Mouse (Mus musculus) mouse trophoblast stem cell (cell line): ENCODE measurements around the gene Vmn2r56.
"Not testable (repeated sequence)": the region's sequence is repeated elsewhere in the genome, so short reads cannot be mapped to it uniquely, and the experiment has no call there.

Experiments used
- in situ Hi-C, 2 experiments: fragments of 300-500 bp; cut with MseI, MboI; formaldehyde crosslinking; loops; 2 replicates in 1 of 2; 3 replicates in 1 of 2; pipeline ENCODE4 v1.15.1; 2025

The Vmn2r56 gene

DNA sequence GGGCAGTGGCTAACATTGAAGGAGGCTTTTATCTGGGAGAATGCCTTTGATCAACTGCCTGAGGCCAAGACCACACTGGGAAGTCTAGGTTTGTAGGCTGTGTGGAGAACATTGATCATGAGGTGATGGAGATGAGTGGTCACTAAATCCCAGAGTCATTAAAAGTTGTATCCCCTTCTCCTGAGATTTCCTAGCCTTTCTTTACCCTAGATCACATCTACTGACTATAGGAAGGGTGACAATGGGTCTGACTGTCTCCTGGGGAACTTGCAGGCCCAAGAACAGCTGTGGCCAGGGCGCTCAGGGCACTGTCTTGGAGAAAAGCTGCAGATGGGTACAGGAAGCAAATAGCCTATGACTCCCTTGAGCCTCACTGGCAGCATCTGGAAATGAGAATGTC lies at the start of gene Vmn2r56:
Vmn2r56 (minus strand) TSS at position 101 of the 400 bp plus-strand sequence.
- in situ Hi-C loops, result loop anchor here in 1 of 2 experiments (5.0 to 25.0 kb wide), 2 partner anchors 47 to 727 kb away; partner anchors contain the start of gene Bsph1

GRCm38 (mm10) chr7:12780151-12780830 lies 45.5 kb upstream of the Vmn2r56 start:
- in situ Hi-C loops, result loop anchor here in 1 of 2 experiments (5.0 to 25.0 kb wide), 2 partner anchors 48 to 293 kb away; partner anchors contain the start of gene Zfp606

DNA sequence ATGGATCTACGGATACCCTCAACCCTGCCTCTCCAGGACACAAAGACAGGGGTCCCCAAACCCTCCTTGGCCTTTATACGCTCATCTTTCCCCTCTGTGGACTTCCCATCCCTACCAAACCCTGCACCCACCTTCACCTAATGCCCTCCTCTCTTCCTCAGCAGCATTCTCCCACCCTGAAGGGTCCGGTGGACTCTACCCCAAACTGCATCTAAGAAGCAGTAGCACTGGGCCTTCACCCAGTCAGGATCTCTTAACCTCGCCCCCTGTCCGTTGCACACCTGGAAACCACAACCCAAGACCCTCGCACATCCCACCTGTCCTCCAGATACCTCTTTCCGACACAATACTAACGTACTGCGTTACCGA lies 45.0 kb upstream of the Vmn2r56 start:
- in situ Hi-C loops, result loop anchor here (5.0 to 25.0 kb wide), 3 partner anchors 47 to 295 kb away; partner anchors contain the start of gene Zfp606 (in 1 of the 2)

DNA sequence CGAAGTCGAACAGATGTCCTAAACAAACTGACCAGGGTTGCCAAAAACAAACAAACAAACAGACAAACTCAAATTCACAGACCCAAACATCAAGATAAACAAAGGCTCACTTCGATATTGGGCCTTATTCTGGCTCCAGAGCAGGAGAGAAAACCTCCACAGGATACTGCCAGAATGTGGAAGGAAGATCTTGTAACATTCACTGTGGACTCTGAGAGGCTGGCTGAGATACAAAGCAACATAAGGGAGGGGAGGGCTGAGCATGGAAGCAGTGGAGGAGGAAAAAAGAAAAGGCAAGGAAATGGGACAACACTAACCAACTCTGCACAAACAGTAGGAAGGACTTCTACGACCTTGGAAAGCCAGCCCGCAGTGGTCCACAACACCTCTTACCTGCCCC lies 44.3 kb upstream of the Vmn2r56 start:
- in situ Hi-C loops, result loop anchor here (10.0 to 25.0 kb wide), 2 partner anchors 292 to 294 kb away; partner anchors contain the start of gene Zfp606 (in 1 of the 2)

DNA sequence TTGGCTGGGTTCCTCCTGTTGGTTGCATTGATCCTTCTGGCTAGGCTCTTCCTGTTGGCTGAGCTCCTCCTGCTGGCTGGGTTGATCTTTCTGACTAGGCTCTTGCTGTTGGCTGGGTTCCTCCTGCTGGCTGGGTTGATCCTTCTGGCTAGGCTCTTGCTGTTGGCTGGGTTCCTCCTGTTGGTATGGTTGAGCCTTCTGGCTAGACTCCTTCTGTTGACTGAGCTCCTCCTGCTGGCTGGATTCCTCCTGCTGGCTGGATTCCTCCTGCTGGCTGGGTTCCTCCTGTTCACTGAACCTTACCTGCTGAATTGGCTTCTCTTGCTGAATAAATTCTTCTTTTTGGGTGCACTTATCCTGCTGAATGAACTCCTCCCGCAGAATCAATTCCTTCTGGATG lies 39.8 kb upstream of the Vmn2r56 start:
- in situ Hi-C loops, result loop anchor here (10.0 to 25.0 kb wide), 2 partner anchors 287 to 290 kb away; partner anchors contain the start of gene Zfp606 (in 1 of the 2)

DNA sequence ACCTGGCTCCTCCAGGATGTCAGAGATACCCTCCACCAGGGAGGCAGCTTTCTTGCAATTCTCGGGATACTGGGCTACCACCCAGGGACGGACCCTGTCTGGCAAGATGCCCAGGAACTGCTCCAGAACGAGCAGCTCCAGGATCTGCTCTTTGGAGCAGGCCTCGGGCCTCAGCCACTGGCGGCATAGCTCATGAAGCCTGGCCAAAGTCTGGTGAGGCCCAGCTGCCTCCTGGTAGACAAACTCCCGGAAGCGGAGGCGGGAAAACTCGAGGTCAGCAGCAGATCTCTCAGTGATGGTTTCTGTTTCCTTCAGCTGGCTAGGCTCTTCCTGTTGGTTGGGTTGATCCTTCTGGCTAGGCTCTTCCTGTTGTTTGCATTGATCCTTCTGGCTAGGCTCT lies 39.3 kb upstream of the Vmn2r56 start:
- in situ Hi-C loops, result loop anchor here in 1 of 2 experiments (10.0 kb wide), 1 partner anchor 289 kb away; no protein-coding TSS in a partner anchor

DNA sequence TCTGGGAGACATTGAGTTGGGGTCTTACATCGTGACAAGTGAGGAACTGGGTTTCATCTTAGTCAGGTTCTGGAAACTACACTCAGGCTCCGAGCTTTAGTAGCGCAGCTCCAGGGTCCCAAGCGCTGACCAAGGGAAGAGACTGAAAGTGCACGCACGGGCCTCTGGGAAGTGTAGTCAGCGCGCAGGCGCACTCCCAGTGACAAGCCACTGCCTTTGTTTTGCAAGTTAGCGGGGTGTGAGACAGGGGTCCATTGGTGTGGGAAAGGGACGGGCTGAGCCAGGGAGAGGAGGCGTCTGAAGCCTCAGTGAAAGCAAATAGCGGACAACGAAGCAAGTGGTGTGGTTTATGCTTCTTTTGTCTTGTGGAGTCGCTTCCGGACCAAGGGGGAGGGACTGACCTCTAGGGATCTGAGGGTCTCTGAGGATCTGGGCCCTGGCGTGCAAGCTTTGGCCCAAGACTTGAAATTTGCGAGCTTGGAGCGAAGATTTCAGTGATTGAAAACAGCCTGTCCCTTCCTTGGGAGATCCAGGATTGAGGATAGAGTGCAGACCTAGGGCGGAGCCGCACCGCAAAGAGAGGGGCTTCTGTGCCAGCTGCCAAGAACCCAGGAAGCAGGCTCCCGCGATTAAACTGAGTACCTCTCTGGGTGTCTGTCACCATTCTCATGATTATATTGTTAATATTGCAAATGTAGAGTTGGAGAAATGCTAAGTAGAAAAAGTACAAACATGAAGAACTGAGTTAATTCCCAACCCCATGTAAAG lies 14.8 kb upstream of the Vmn2r56 start:
- in situ Hi-C loops, result loop anchor here in 1 of 2 experiments (25.0 kb wide), 1 partner anchor 713 kb away; the partner anchor contains the start of gene Bsph1

- in situ Hi-C loops, result not testable (repeated sequence)
These were observed 49.9 kb downstream of the Vmn2r56 start, which contains the start of gene Vmn2r55 for GRCm38 (mm10) chr7:12684903-12685302. Gene Vmn2r55, minus strand, starts transcription at chr7:12685003.

DNA sequence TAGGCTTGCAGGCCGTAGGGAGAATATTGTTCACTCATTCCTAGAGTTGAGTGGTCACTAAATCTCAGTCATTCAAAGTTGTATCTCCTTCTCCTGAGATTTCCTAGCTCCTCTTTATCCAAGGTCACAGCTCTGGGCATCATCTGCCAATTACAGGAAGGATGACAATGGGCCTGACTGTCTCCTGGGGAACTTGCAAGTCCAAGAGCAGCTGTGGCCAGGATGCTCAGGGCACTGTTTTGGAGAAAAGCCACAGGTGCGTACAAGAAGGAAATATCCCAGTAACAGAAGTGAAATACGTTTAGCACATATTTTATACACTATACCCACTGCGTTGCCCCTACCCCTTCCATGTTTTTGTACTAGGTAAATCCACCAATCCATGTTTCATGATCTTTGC lies 94.6 kb downstream of the Vmn2r56 start, which contains the start of gene Vmn2r54:
Vmn2r54 (minus strand) TSS at position 101 of the 400 bp plus-strand sequence.
- in situ Hi-C loops, result not testable (repeated sequence)
